Mouse (Mus musculus) embryonic facial prominence, embryonic 11.5 days (tissue): ENCODE measurements around the gene Mgat2. TPM values are rescaled to one million over a fixed set of nuclear protein-coding genes. Genes with fewer than 3 reads are reported as not detected.

Experiments used
- ATAC-seq: fragments of 200-750 bp; cut with Nextera tagmentation; replicated peaks from 2 replicates; pipeline ENCODE4 v1.8.0; 2017; ENCODE audit warnings: low read depth; ENCODE audit not compliant: insufficient number of reproducible peaks, low FRiP score, low TSS enrichment
- DNase-seq: peaks from one replicate; pipeline ENCODE4 v3.0.0-alpha.2; 2015; ENCODE audit warnings: low spot score
- H3K27ac ChIP-seq: fragments of 300-500 bp; sonication (generic); replicated peaks from 2 replicates; pipeline ENCODE4 v1.5.1; 2014; ENCODE audit warnings: mild to moderate bottlenecking, low read depth, low read length, control low read depth
- H3K27me3 ChIP-seq: fragments of 300-500 bp; sonication (generic); 2 replicates; pipeline ENCODE4 v1.6.1; 2014; ENCODE audit warnings: mild to moderate bottlenecking, low read length, moderate library complexity, mixed read lengths; ENCODE audit not compliant: control insufficient read depth, insufficient read depth
- H3K36me3 ChIP-seq: fragments of 300-500 bp; sonication (generic); replicated peaks from 2 replicates; pipeline ENCODE4 v1.6.1; 2014; ENCODE audit warnings: low read depth, mild to moderate bottlenecking, low read length, moderate library complexity, mixed read lengths; ENCODE audit not compliant: control insufficient read depth, insufficient read depth
- H3K4me1 ChIP-seq: fragments of 300-500 bp; sonication (generic); 2 replicates; pipeline ENCODE4 v1.6.1; 2014; ENCODE audit warnings: low read length, mixed read lengths; ENCODE audit not compliant: control insufficient read depth, insufficient read depth
- H3K4me2 ChIP-seq: fragments of 300-500 bp; sonication (generic); 2 replicates; pipeline ENCODE4 v1.6.1; 2014; ENCODE audit warnings: low read depth, mild to moderate bottlenecking, control low read depth, low read length, moderate library complexity
- H3K4me3 ChIP-seq: fragments of 300-500 bp; sonication (generic); 2 replicates; pipeline ENCODE4 v1.5.1; 2014; ENCODE audit warnings: low read depth, low read length, control low read depth
- H3K9ac ChIP-seq: fragments of 300-500 bp; sonication (generic); replicated peaks from 2 replicates; pipeline ENCODE4 v1.6.1; 2014; ENCODE audit warnings: mild to moderate bottlenecking, control low read depth, low read length
- H3K9me3 ChIP-seq: fragments of 300-500 bp; sonication (generic); replicated peaks from 2 replicates; pipeline ENCODE4 v1.6.1; 2016; ENCODE audit warnings: mild to moderate bottlenecking, low read length, inconsistent platforms, mixed read lengths; ENCODE audit not compliant: control insufficient read depth
- WGBS: fragments of 180-500 bp; shearing (Covaris S2); extraction: QIAGEN DNeasy Blood & Tissue Kit; methylation state at CpG from one replicate; pipeline ENCODE4 v1.1.7; 2014; 5-methylcytosine and 5-hydroxymethylcytosine counted together
- polyA plus RNA-seq: library from polyadenylated mRNA; unstranded; fragments of >200 nt; fragmentation: Nextera tagmentation; extraction: Ambion mirVana; gene quantifications from 2 replicates; pipeline ENCODE4 v1.2.1, GENCODE M21; 2014

Gene Mgat2
- polyA plus RNA-seq, 1 experiment from 2014 or later: 39.5 TPM

- Histone ChIP-seq H3K9ac (no peak overlapping the region), H3K4me2 (no peak overlapping the region), H3K36me3 (no peaks in the 10 kb centered on the region; the same call in 1 of the 2 replicates), H3K27ac (no peak overlapping the region), H3K27me3 (no peaks in the 10 kb centered on the region), H3K4me1 (no peaks in the 10 kb centered on the region), H3K4me3 (no peak overlapping the region), H3K9me3 (no peaks in the 10 kb centered on the region)
- WGBS: 93% methylated on average over 2 of the region's 2 CpGs
- no peak for ATAC-seq
- DNase-seq: no peak
Observed at GRCm38 (mm10) chr12:69208520-69208919, 24.6 kb downstream of the Mgat2 start.

DNA sequence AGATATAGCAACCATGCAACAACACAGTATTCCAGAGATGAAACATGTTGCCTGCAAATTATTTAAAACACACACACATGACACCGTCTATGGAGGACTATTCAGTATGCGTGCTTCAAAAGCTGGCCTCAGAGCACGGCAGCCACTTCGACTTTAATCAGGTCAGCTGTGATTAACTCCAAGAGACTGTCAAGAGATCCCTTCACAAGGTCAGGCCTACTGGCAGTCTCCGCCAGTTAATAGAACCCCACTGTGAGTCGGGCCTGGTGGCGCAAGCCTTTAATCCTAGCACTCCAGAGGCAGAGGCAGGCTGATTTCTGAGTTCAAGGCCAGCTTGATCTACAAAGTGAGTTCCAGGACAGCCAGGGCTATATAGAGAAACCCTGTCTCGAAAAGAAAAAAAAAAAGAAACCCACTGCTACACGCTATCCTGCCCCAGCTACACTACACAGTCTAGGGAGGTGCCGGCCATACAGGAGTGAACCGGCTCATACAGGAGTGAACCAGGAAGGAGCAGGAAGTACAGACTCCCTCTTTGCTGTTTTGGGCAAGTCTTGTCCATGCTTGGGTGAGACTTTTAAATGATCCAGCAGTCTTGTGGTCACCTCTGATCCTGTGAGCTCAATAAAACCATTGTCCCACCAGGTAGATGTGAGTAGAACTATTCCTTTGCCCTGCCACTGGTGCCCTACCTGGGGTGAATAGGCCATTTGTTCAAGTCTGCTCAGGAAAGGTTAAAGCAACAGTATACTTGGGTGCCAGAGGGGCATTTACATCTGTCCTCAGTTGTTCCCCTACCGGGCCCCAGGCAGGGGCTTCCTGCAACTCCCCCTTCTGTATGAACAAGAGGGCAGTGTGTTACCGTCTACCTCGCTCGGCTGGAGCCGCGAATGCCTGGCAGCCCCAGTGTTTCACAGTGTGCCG lies 26.4 kb downstream of the Mgat2 start:
- Histone ChIP-seq H3K9me3 (no peaks in the 10 kb centered on the region), H3K4me2 (no peak overlapping the region), H3K4me1 (no peaks in the 10 kb centered on the region), H3K27ac (no peak overlapping the region), H3K4me3 (no peak overlapping the region), H3K9ac (no peak overlapping the region), H3K27me3 (no peaks in the 10 kb centered on the region), H3K36me3 (no peaks in the 10 kb centered on the region; the same call in 1 of the 2 replicates)
- ATAC-seq: no peak
- DNase-seq: no peak
- WGBS: 86% methylated on average over 18 of the region's 18 CpGs

GRCm38 (mm10) chr12:69211057-69211456 lies 27.1 kb downstream of the Mgat2 start:
- H3K36me3 ChIP-seq: no peaks in the 10 kb centered on the region; the same call in 1 of the 2 replicates
- no peaks in the 10 kb centered on the region for H3K27me3 ChIP-seq
- H3K4me2 ChIP-seq: no peak overlapping the region
- H3K4me3 ChIP-seq: no peak overlapping the region
- DNase-seq: no peak
- WGBS: 89% methylated on average over 5 of the region's 5 CpGs
- no peak overlapping the region for H3K27ac ChIP-seq
- no peak overlapping the region for H3K9ac ChIP-seq
- no peak for ATAC-seq
- no peaks in the 10 kb centered on the region for H3K9me3 ChIP-seq
- no peaks in the 10 kb centered on the region for H3K4me1 ChIP-seq

DNA sequence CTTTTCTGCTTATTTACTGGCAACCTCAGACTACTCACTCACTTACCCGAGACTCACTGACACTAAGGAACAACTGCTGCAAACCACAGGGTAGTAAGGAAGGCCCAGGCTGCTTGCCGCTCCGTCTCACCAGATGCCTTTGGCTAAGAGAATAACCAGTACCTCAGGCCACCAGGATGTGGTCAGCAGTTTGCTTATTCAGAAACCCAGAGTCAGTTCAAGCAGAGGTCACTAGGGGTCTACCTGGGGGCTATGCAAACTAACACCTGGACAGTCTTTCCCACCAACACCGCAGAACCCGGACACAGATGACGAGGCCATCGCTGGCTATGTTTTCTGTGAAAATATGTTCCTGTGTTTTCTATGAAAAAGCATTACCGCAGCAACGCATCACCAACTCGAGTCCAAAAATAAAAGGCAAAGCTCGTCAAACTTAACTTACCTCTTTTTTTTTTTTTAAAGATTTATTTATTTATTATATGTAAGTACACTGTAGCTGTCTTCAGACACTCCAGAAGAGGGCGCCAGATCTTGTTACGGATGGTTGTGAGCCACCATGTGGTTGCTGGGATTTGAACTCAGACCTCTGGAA lies 29.3 kb downstream of the Mgat2 start:
- H3K4me1 ChIP-seq: no peaks in the 10 kb centered on the region
- DNase-seq (no peak), ATAC-seq (no peak)
- H3K27me3 ChIP-seq: no peaks in the 10 kb centered on the region
- no peaks in the 10 kb centered on the region for H3K9me3 ChIP-seq
- H3K36me3 ChIP-seq: no peaks in the 10 kb centered on the region; the same call in 1 of the 2 replicates
- no peak overlapping the region for H3K4me3 ChIP-seq
- WGBS: 94% methylated on average over 13 of the region's 13 CpGs
- no peak overlapping the region for H3K27ac ChIP-seq
- no peak overlapping the region for H3K4me2 ChIP-seq
- H3K9ac ChIP-seq: no peak overlapping the region

DNA sequence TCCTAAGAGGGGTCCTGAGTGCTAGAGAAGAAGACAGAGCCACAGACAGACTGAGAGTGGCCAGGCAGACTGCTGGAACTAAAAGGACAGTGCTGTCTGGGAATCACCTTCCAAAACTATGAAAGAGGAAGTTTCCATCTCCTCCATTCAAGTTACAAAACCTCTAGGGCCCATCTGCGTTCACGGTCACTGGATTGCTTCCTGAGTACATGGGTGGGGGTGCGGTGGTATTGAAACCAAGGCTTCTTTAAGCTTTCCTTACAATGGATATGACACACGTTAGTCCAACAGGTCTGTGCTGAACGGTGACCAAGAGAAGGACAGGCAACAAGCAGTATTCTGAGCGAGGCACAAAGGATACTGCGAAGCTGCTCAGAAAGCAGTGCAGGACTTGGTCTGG lies 30.4 kb downstream of the Mgat2 start:
- ATAC-seq: no peak
- Histone ChIP-seq H3K36me3 (no peaks in the 10 kb centered on the region; the same call in 1 of the 2 replicates), H3K27me3 (no peaks in the 10 kb centered on the region), H3K9ac (no peak overlapping the region), H3K27ac (no peak overlapping the region), H3K4me1 (no peaks in the 10 kb centered on the region), H3K9me3 (no peaks in the 10 kb centered on the region), H3K4me3 (no peak overlapping the region), H3K4me2 (no peak overlapping the region)
- 91% methylated on average over 7 of the region's 7 CpGs for WGBS
- no peak for DNase-seq

DNA sequence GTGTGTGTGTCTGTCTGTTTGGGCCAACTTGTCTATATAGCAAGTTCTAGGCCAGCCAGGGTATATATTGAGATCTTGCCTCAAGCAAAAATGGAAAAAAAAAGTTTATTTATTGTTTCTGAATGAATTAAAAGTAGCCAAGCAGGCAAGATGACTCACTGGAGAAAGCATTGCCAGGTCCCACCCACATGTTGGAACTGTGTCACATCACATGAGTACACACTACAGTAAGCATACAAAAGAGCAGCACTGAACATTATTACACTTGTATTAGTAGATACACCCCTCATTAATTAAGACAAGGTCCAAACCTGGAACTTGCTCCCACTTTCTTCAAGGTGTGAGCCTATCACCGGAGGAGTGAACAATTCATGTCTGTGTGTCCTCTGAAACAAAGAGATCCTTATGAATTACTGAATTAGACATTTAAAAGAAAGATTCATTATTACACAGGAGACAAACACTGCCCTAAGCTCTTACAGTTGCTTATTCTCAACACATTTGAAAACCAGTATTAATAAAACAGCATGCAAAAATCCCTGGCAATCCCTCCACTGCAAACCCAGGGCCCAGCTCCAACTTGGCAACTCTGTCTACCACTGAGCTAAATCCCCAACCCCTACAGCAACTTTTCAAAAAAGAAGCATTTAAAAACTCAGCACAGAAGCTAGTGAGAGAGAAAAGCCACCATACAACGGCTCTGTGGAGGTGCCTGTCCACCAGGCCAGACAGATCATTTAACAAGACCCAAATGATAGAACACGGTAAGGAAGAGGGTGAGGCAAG lies 31.2 kb downstream of the Mgat2 start:
- 91% methylated on average over 3 of the region's 3 CpGs for WGBS
- H3K4me2 ChIP-seq: no peak overlapping the region
- no peak overlapping the region for H3K9ac ChIP-seq
- H3K4me1 ChIP-seq: no peaks in the 10 kb centered on the region
- no peak overlapping the region for H3K4me3 ChIP-seq
- no peak for DNase-seq
- no peak overlapping the region for H3K27ac ChIP-seq
- no peak for ATAC-seq
- H3K27me3 ChIP-seq: no peaks in the 10 kb centered on the region
- no peaks in the 10 kb centered on the region for H3K9me3 ChIP-seq
- no peaks in the 10 kb centered on the region; the same call in 1 of the 2 replicates for H3K36me3 ChIP-seq

DNA sequence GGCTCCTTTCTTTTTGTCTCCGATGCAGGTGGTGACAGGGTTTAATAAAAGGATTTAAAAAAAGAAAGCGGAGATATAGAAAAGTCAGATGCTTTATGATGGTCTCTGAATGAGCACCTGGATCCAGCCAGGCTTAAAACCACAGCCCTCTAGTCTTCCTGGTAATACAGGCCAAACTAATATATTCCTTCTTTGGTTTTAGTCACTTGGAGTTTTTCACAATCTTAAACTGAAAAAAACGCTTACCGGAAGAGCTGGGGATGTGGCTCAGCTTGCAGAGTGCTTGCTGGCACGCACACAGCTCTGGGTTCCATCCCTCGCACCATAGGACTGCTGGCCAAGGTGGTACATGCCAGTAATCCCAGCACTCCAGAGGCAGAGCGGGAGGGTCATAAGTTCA lies 32.6 kb downstream of the Mgat2 start:
- ATAC-seq (no peak), DNase-seq (no peak)
- Histone ChIP-seq H3K36me3 (no peaks in the 10 kb centered on the region; the same call in 1 of the 2 replicates), H3K4me2 (no peak overlapping the region), H3K4me1 (no peaks in the 10 kb centered on the region), H3K4me3 (no peak overlapping the region), H3K9ac (no peak overlapping the region), H3K9me3 (no peaks in the 10 kb centered on the region), H3K27ac (no peak overlapping the region), H3K27me3 (no peaks in the 10 kb centered on the region)
- 94% methylated on average over 7 of the region's 7 CpGs for WGBS
